Mouse (Mus musculus): Measurements from ENCODE around the gene Zfp524. TPM values are rescaled to one million over a fixed set of nuclear protein-coding genes. Genes with fewer than 3 reads are reported as not detected.
"Not testable (repeated sequence)": the region's sequence is repeated elsewhere in the genome, so short reads cannot be mapped to it uniquely, and the experiment has no call there.

The Zfp524 gene
- 8.8 and 13.7 TPM in 2 replicates for total RNA-seq (2017)

GRCm38 (mm10) chr7:5014251-5015117 lies at the start of gene Zfp524, which contains the start of gene Fiz1:
Zfp524 (plus strand) TSS chr7:5014415.
Fiz1 (minus strand) TSS chr7:5014697.
- ATAC-seq (ENCODE audit: extremely low read depth, insufficient number of reproducible peaks, low FRiP score, poor library complexity, severe bottlenecking): peak; percentile 69

GRCm38 (mm10) chr7:4964988-4965387 lies 49.2 kb upstream of the Zfp524 start:
- no peak for ATAC-seq (ENCODE audit: extremely low read depth, insufficient number of reproducible peaks, low FRiP score, poor library complexity, severe bottlenecking)

- ATAC-seq (ENCODE audit: extremely low read depth, insufficient number of reproducible peaks, low FRiP score, poor library complexity, severe bottlenecking): no peak
These were observed 43.1 kb upstream of the Zfp524 start, which contains the start of gene Sbk3 for GRCm38 (mm10) chr7:4971068-4971467. Sbk3 (minus strand) TSS chr7:4971168.

DNA sequence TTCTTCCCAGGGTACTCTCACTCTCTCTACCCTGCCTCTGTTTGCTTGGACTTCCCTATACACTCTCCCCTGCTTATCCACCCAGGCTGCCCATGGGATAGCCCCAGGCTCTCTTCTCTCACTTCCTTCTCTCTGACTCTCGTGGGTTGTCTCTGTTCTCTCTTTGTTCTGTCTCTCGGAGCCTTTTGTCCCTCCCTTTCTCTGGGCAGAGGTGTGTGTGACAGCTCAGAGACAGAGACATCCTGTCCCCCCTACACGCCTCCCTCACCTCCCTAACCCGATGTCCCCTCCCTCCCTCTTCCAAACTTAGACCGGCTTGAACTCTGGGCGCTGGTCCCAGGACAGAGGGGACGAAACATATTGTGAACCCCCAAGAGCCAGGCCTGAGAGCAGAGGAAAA lies 42.5 kb upstream of the Zfp524 start:
- ATAC-seq (ENCODE audit: extremely low read depth, insufficient number of reproducible peaks, low FRiP score, poor library complexity, severe bottlenecking): no peak

DNA sequence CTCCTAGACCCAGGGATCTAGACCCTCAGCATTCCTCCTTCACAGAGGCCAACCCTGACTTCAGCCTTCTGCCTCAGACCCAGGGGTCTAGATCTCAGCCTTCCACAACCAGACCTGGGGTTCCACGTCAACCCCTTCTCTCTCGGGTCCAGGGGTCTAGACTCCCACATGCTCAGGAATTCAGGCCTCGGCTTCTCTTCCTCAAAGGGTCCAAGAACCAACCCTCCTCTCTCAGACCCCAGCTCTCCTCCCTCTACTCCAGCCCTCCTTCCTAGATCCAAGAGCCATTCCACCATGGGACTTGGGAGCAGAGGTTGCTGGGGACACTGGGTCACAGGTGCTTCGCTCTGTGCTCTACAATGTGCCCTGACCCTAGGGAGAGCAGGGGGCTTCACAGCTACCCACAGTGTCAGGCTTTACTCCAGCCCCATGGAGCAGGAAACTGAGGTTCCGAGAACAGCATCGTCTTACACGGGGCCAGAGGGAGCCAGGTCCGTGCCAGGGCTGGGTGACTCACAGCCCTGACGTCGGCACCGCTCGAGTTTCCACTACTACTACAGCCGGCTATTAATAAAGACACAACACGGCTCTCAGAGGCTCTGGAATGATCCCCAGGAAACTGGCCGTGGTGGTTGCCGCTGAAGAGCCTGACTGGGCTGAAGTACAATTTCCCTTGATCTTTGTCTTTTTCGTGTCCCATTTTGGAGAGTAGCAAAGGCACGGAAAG lies 41.7 kb upstream of the Zfp524 start:
- no peak for ATAC-seq (ENCODE audit: extremely low read depth, insufficient number of reproducible peaks, low FRiP score, poor library complexity, severe bottlenecking)

DNA sequence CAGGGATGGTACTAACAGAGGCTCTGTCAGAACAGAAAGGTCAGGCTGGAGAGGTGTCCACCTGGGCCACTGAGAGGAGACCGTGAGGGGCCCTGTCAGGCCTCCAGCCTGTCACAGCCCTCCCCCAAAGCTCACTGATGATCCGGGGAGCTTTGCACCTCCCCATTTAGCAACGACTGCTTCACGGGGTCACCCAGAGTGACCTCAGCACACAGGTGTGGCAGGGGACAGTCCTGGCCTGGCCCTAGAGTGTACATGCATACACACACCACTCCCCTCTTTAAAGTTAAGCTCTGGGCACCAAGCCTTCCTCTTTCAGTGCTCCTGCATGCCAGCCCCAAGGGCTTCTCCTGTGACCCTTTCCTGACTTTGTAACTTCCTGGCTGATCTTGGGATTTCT lies 38.8 kb upstream of the Zfp524 start:
- no peak for ATAC-seq (ENCODE audit: extremely low read depth, insufficient number of reproducible peaks, low FRiP score, poor library complexity, severe bottlenecking)

- ATAC-seq (ENCODE audit: extremely low read depth, insufficient number of reproducible peaks, low FRiP score, poor library complexity, severe bottlenecking): no peak
These were observed 37.4 kb upstream of the Zfp524 start for GRCm38 (mm10) chr7:4976832-4977231.

DNA sequence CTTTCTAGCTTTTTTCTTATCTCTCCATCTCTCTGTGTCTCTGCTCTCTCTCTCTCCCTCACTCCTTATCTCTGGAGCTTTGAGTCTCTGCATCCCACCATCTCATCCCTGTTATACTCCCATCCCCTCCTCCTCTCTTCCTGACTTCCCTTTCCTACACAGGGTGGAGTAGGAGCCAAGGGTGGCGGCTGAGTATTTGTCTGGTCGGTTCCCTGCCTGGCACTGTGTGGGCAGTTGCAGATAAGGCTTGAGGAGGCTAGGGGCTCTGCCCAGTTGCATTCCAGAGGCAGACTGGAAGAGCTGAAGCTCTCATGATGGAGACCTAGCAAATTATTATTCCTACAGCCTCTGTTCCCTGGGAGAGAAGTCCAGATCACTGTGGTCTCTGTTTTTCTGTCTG lies 26.0 kb upstream of the Zfp524 start:
- no peak for ATAC-seq (ENCODE audit: extremely low read depth, insufficient number of reproducible peaks, low FRiP score, poor library complexity, severe bottlenecking)

- no peak for ATAC-seq (ENCODE audit: extremely low read depth, insufficient number of reproducible peaks, low FRiP score, poor library complexity, severe bottlenecking)
These were observed 20.7 kb upstream of the Zfp524 start for GRCm38 (mm10) chr7:4993347-4993998.

GRCm38 (mm10) chr7:4993999-4994788 lies 20.0 kb upstream of the Zfp524 start:
- ATAC-seq (ENCODE audit: extremely low read depth, insufficient number of reproducible peaks, low FRiP score, poor library complexity, severe bottlenecking): no peak

- ATAC-seq (ENCODE audit: extremely low read depth, insufficient number of reproducible peaks, low FRiP score, poor library complexity, severe bottlenecking): no peak
These were observed 18.8 kb upstream of the Zfp524 start for GRCm38 (mm10) chr7:4995268-4996002.

GRCm38 (mm10) chr7:4996003-4996895 lies 18.0 kb upstream of the Zfp524 start, which contains the start of gene Zfp579:
Zfp579 (minus strand) TSS chr7:4996158.
- peak; percentile 64 for ATAC-seq (ENCODE audit: extremely low read depth, insufficient number of reproducible peaks, low FRiP score, poor library complexity, severe bottlenecking)

DNA sequence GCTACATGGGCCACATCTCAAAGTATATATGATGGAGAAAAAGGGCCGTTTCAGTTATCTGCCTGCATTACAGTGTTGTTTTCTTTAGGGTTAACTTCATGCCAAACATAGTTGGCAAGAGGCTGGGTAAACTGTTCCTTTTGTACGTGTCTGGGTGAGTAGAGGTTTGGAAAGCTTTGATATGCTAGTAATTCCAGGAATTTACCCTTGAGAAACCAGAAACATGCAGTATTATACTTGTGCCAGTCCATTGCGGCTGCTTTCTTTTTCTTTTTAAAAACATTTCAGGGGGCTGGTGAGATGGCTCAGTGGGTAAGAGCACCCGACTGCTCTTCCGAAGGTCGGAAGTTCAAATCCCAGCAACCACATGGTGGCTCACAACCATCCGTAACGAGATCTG lies 17.3 kb upstream of the Zfp524 start:
- no peak for ATAC-seq (ENCODE audit: extremely low read depth, insufficient number of reproducible peaks, low FRiP score, poor library complexity, severe bottlenecking)

- 0 out of 2 replicates have a peak, but pooled peaks have one; percentile 43 for ATAC-seq (ENCODE audit: extremely low read depth, insufficient number of reproducible peaks, low FRiP score, poor library complexity, severe bottlenecking)
These were observed 14.3 kb upstream of the Zfp524 start for GRCm38 (mm10) chr7:4999876-5000275.

DNA sequence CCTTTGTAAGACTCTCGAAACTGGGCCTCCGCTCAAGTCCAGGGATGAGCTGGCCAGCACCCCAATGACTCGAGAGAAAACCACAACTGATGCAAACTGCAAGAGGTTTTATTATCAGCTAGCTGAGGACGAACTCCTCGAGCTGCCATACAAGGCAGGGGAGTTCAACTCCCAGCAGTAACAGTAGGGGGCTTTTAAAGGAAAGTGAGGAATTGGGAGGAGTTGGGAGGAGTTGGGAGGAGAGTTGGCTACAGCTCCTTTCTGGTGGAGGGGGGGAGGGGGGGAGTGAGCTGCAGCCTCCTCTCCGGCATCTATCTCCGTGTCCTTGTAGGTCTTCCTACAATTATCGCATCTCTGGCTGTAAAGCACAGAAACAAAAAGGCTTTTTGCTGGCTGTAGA lies 11.3 kb upstream of the Zfp524 start:
- ATAC-seq (ENCODE audit: extremely low read depth, insufficient number of reproducible peaks, low FRiP score, poor library complexity, severe bottlenecking): not testable (repeated sequence)

GRCm38 (mm10) chr7:5008229-5008628 lies 6.0 kb upstream of the Zfp524 start:
- ATAC-seq (ENCODE audit: extremely low read depth, insufficient number of reproducible peaks, low FRiP score, poor library complexity, severe bottlenecking): no peak
